Mouse (Mus musculus) cerebellum, adult 2 months (tissue): ENCODE results near the gene Meltf. TPM values are rescaled to one million over a fixed set of nuclear protein-coding genes. Genes with fewer than 3 reads are reported as not detected.

Source experiments
- DNase-seq, 2 experiments: peaks; one replicate each; pipeline ENCODE4 v3.0.0; 2021
- H3K27ac ChIP-seq: fragments of 200-500 bp; 2 replicates; pipeline ENCODE4 v1.5.1; 2012; ENCODE audit warnings: low read length, control low read depth, inconsistent platforms; ENCODE audit not compliant: insufficient read depth
- H3K27me3 ChIP-seq: fragments of 200-500 bp; 2 replicates; pipeline ENCODE4 v1.6.1; 2012; ENCODE audit warnings: inconsistent platforms, mild to moderate bottlenecking, low read length, moderate library complexity; ENCODE audit not compliant: control insufficient read depth, insufficient read depth
- H3K4me1 ChIP-seq: fragments of 200-500 bp; 2 replicates; pipeline ENCODE4 v1.6.1; 2011; ENCODE audit warnings: low read length; ENCODE audit not compliant: control insufficient read depth, insufficient read depth
- H3K4me3 ChIP-seq: fragments of 200-500 bp; replicated peaks from 2 replicates; pipeline ENCODE3; 2011; ENCODE audit warnings: mild to moderate bottlenecking, low read depth, low read length, control low read depth; ENCODE audit not compliant: insufficient read depth
- CTCF ChIP-seq: fragments of 200-500 bp; IDR thresholded peaks from 2 replicates; pipeline ENCODE4 v1.5.1; 2011; ENCODE audit warnings: low read depth, mild to moderate bottlenecking, control low read depth, low read length, moderate library complexity, borderline replicate concordance; ENCODE audit not compliant: insufficient read depth
- POLR2A ChIP-seq: fragments of 200-500 bp; IDR thresholded peaks from 2 replicates; pipeline ENCODE4 v1.6.1; 2011; ENCODE audit warnings: low read length, control low read depth, borderline replicate concordance; ENCODE audit not compliant: insufficient read depth
- WGBS: fragments of 180-500 bp; shearing (Covaris S2); methylation state at CpG from one replicate; pipeline ENCODE4 v1.1.7; 2018; 5-methylcytosine and 5-hydroxymethylcytosine counted together
- polyA plus RNA-seq: library from polyadenylated mRNA; depleted of rRNA; stranded (reverse); fragments of >200 nt; gene quantifications from 2 replicates; pipeline ENCODE4 v1.2.3, GENCODE M21; 2012

The Meltf gene
- polyA plus RNA-seq, 1 experiment = 0.75 TPM

- Histone ChIP-seq H3K27ac (peak overlapping the region; percentile 37; the same call in 1 of the 2 replicates), H3K4me1 (peaks cover 4% of the 10 kb centered on the region), H3K27me3 (no peaks in the 10 kb centered on the region), H3K4me3 (no peak overlapping the region)
- WGBS = 70% methylated on average over 17 of the region's 17 CpGs
- TF ChIP-seq POLR2A = no peak
- TF ChIP-seq CTCF = no peak
- no peak for DNase-seq
Measured at GRCm38 (mm10) chr16:31931330-31931729, 52.7 kb downstream of the Meltf start.

DNA sequence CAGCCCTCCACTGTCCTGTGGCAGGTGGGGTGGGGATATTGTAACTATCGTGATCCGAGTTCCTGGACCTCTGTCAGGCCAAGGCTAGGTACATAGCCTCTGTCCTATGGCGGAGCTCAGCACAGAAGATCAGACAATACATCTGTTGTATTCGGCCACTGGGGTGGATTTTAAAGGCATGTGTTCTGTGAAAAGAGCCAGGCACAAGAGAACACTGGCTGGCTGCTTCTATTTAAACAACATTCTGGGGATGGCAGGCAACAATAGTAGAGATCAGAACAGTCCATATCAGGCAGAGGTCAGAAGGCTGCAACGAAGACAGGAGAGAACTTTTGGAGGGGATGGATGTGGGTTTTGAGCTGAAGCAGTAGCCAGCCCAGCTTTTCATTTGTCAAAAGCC is 53.6 kb downstream of the Meltf start:
- H3K27ac ChIP-seq = peak overlapping the region; percentile 37
- no peak for TF ChIP-seq CTCF
- no peak overlapping the region for H3K4me3 ChIP-seq
- H3K4me1 ChIP-seq = peaks cover 4% of the 10 kb centered on the region
- 57% methylated on average over 5 of the region's 5 CpGs for WGBS
- no peaks in the 10 kb centered on the region for H3K27me3 ChIP-seq
- DNase-seq = peak; percentile 29 to 36

GRCm38 (mm10) chr16:31932840-31933697 is 54.5 kb downstream of the Meltf start:
- peak overlapping the region; percentile 96 for H3K27ac ChIP-seq
- peak overlapping the region; percentile 66 for H3K4me3 ChIP-seq
- peaks cover 4% of the 10 kb centered on the region for H3K4me1 ChIP-seq
- H3K27me3 ChIP-seq = no peaks in the 10 kb centered on the region
- under 1% methylated on average over 50 of the region's 50 CpGs for WGBS
- TF ChIP-seq CTCF = peak; percentile 87
- peak; percentile 79 for TF ChIP-seq POLR2A
- DNase-seq = peak; percentile 92 to 95

DNA sequence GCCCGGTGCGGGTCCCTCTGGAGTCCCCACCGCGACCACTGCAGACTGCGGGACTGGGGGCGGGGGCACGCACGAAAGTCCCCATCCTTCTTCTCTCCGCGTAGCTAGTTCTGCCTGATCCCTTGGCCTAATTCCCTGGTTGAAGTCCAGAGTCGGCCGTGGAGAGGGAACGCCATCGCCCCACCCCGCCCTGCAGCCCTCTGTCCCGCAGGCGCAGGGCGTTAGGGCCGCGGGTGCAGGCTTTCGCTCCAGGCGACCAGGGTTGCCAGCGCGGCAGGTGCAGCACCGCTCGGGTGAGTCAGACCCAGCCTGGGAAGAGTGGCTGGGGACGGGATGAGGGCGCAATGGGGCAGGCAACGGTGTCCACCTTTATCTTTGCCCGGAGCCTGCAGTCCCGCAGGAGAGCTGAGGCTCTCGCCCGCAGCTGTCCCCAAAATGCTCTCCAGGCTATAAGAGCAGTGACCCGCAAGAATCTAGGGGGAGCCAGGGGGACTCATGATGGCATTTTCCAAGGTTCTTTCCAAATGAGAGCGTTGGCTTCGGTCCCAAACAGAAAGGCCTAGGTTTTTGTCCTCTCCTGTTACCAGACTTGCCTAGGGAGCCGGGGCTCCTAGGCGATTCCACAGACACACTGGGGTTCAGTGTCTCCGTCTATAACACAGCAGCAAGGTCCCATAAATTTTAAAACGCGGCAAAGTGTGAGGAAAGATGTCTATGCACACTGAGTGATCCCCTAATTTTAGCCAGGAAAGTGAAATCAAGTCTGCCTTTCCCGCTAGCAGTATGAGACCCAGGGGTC is 55.3 kb downstream of the Meltf start, which contains the start of gene Pigz:
TSS of gene Pigz (plus strand) at position 101 of the 799 bp plus-strand sequence.
- Histone ChIP-seq H3K4me1 (peaks cover 4% of the 10 kb centered on the region), H3K27ac (peak within 1 kb of the TSS; percentile 96), H3K27me3 (no peaks in the 10 kb centered on the region), H3K4me3 (peak within 1 kb of the TSS; percentile 66)
- TF ChIP-seq POLR2A (no peak; the same call in 1 of the 2 replicates), CTCF (no peak)
- DNase-seq = peak; percentile 89
- WGBS = 3% methylated on average over 42 of the region's 42 CpGs

GRCm38 (mm10) chr16:31934550-31935010 is 56.0 kb downstream of the Meltf start:
- no peaks in the 10 kb centered on the region for H3K27me3 ChIP-seq
- WGBS = 34% methylated on average over 13 of the region's 13 CpGs
- H3K4me3 ChIP-seq = peak overlapping the region; percentile 66
- no peak for TF ChIP-seq POLR2A
- TF ChIP-seq CTCF = no peak
- DNase-seq = peak in 1 of 2 experiments; percentile 25
- peak overlapping the region; percentile 96 for H3K27ac ChIP-seq
- peaks cover 4% of the 10 kb centered on the region for H3K4me1 ChIP-seq

- TF ChIP-seq POLR2A (no peak), CTCF (no peak)
- H3K4me1 ChIP-seq = peaks cover 4% of the 10 kb centered on the region
- H3K4me3 ChIP-seq = peak overlapping the region; percentile 66
- no peaks in the 10 kb centered on the region for H3K27me3 ChIP-seq
- H3K27ac ChIP-seq = peak overlapping the region; percentile 96
- WGBS = 12% methylated on average over 36 of the region's 36 CpGs
- DNase-seq = peak; percentile 36 to 45
Measured at GRCm38 (mm10) chr16:31935091-31935979, 56.7 kb downstream of the Meltf start.

DNA sequence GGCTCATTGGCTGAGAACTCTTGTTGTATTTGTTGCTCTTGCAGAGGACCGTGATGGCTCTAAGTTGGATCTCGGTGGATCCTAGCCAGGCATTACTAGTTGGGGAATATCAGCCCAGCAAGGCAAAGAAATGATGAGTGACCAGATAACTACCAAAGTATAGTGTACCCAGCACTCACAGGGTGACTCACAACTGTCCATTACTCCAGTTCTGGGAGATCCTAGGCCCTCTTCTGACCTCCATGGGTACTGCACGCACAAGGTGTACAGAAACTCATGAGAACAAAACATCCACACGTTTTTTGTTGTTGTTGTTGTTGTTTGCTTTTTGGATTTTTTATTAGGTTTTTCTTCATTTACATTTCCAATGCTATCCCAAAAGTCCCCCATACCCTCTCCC is 58.0 kb downstream of the Meltf start:
- no peak for DNase-seq
- no peak overlapping the region for H3K4me3 ChIP-seq
- H3K27ac ChIP-seq = no peak overlapping the region
- peaks cover 4% of the 10 kb centered on the region for H3K4me1 ChIP-seq
- no peaks in the 10 kb centered on the region for H3K27me3 ChIP-seq
- 88% methylated on average over 4 of the region's 4 CpGs for WGBS
- TF ChIP-seq CTCF (no peak), POLR2A (no peak)

GRCm38 (mm10) chr16:31938856-31939255 is 60.2 kb downstream of the Meltf start:
- WGBS = 73% methylated on average over 6 of the region's 6 CpGs
- H3K4me1 ChIP-seq = peaks cover 5% of the 10 kb centered on the region
- DNase-seq = no peak
- TF ChIP-seq POLR2A (no peak), CTCF (no peak)
- H3K27ac ChIP-seq = no peak overlapping the region
- no peaks in the 10 kb centered on the region for H3K27me3 ChIP-seq
- no peak overlapping the region for H3K4me3 ChIP-seq
